Mouse (Mus musculus): Measurements from ENCODE around the gene Greb1.

DNA sequence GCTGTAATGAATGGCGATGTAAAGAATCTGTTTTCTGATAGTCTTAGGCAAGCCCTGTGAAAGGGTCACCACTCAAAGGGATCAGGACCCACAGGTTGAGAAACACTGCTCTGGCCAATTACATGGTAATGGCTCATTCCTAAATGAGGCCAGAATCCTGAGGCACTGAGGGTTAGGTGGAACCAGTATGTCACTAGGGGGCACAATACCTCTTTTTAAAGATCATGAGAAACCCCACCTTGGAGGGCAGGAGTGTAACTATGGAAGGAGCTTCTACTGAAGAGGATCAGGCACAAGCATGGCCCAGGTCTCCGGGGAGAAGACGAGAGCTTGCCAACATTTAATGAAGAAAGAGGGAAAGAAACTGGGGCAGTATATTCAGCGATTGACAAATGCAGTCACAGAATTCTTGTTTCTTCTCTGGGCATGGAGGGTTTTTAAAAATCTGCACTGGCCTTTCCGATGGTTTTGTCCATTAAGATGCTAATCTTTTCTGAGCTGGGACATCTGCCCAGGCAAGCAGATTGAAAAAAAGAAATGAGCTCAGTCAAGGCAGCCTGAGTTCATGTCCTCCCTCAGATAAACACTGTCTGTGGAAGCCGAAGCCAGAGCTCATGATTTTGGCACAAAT, 137.6 kb downstream of the Greb1 start:
- no peak for TF ChIP-seq MAX (IDR thresholded peaks at IDR 0.05; ENCODE audit: low read depth)
- no peak for TF ChIP-seq POLR2A (IDR thresholded peaks at IDR 0.05; ENCODE audit: insufficient read length, low read depth)
- no peak for TF ChIP-seq USF1 (IDR thresholded peaks at IDR 0.05; ENCODE audit: low read depth)
- no peak for TF ChIP-seq TCF12 (IDR thresholded peaks at IDR 0.05; ENCODE audit: insufficient read depth, poor library complexity, severe bottlenecking)
- no peak for TF ChIP-seq MYOG (IDR thresholded peaks at IDR 0.05; ENCODE audit: control insufficient read depth in 1 of 3, insufficient read depth in 1 of 3, insufficient read length in 2 of 3, low read depth in 2 of 3)
- no peak for TF ChIP-seq MYOD1 (IDR thresholded peaks at IDR 0.05; ENCODE audit: control insufficient read depth in 1 of 3, insufficient read length in 2 of 3, low read depth in 2 of 3)
- TF ChIP-seq E2F4 (IDR thresholded peaks at IDR 0.05; ENCODE audit: insufficient read depth), result no peak
- TF ChIP-seq POLR2AphosphoS2 (IDR thresholded peaks at IDR 0.05; ENCODE audit: insufficient read length, low read depth), result no peak
- TF ChIP-seq SRF (IDR thresholded peaks at IDR 0.05; ENCODE audit: control insufficient read depth, insufficient read length, low read depth), result no peak

Data from myocyte (in vitro differentiated cells).